Mouse (Mus musculus) kidney, embryonic 14.5 days (tissue): ENCODE measurements around the gene Nmur1. TPM values are rescaled to one million over a fixed set of nuclear protein-coding genes. Genes with fewer than 3 reads are reported as not detected.

Source experiments
- ATAC-seq: fragments of 200-750 bp; cut with Nextera tagmentation; 2 replicates; pipeline ENCODE4 v1.8.0; 2017; ENCODE audit warnings: moderate number of reproducible peaks, mild to moderate bottlenecking, moderate TSS enrichment, moderate library complexity; ENCODE audit not compliant: low FRiP score, low TSS enrichment
- H3K27ac ChIP-seq: fragments of 300-500 bp; sonication (generic); 2 replicates; pipeline ENCODE4 v1.5.1; 2014; ENCODE audit warnings: low read depth, mild to moderate bottlenecking, low read length, moderate library complexity, mixed read lengths
- H3K27me3 ChIP-seq: fragments of 300-500 bp; sonication (generic); 2 replicates; pipeline ENCODE4 v1.6.1; 2014; ENCODE audit warnings: mild to moderate bottlenecking, low read length; ENCODE audit not compliant: control insufficient read depth, insufficient read depth
- H3K36me3 ChIP-seq: fragments of 300-500 bp; sonication (generic); 2 replicates; pipeline ENCODE4 v1.6.1; 2014; ENCODE audit warnings: low read length, mixed read lengths; ENCODE audit not compliant: control insufficient read depth, insufficient read depth
- H3K4me1 ChIP-seq: fragments of 300-500 bp; sonication (generic); 2 replicates; pipeline ENCODE4 v1.6.1; 2014; ENCODE audit warnings: low read length, mixed read lengths; ENCODE audit not compliant: control insufficient read depth, insufficient read depth
- H3K4me2 ChIP-seq: fragments of 300-500 bp; sonication (generic); replicated peaks from 2 replicates; pipeline ENCODE4 v1.6.1; 2014; ENCODE audit warnings: low read depth, mild to moderate bottlenecking, low read length
- H3K4me3 ChIP-seq: fragments of 300-500 bp; sonication (generic); 2 replicates; pipeline ENCODE4 v1.5.1; 2014; ENCODE audit warnings: mild to moderate bottlenecking, low read length
- H3K9ac ChIP-seq: fragments of 300-500 bp; sonication (generic); 2 replicates; pipeline ENCODE4 v1.6.1; 2014; ENCODE audit warnings: low read depth, mild to moderate bottlenecking, low read length, moderate library complexity
- H3K9me3 ChIP-seq: fragments of 300-500 bp; sonication (generic); 2 replicates; pipeline ENCODE4 v1.6.1; 2016; ENCODE audit warnings: low read length; ENCODE audit not compliant: control insufficient read depth
- WGBS: fragments of 180-500 bp; shearing (Covaris S2); extraction: QIAGEN DNeasy Blood & Tissue Kit; methylation state at CpG from one replicate; pipeline ENCODE4 v1.1.7; 2014; 5-methylcytosine and 5-hydroxymethylcytosine counted together
- polyA plus RNA-seq: library from polyadenylated mRNA; unstranded; fragments of >200 nt; fragmentation: Nextera tagmentation; extraction: Ambion mirVana; gene quantifications from 2 replicates; pipeline ENCODE4 v1.2.1, GENCODE M21; 2014

Nmur1 gene
- polyA plus RNA-seq, 1 experiment from 2014 or later: not detected

DNA sequence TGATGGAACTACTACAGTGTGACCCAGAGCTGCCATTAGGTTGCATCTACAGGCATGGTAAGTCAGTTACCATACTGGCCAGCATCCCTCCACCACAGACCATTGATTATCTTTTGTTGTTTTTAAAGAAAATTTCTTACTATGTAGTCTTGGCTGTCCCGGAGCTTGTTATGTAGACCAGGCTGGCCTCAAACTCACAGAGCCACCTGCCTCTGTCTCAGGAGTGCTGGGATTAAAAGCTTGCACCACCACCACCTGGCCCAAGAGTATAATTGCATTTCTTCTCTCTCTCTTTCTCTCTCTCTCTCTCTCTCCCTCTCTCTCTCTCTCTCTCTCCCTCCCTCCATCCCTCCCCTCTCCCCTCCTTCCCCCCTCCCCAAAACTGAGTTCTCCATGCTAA lies 1.7 kb downstream of the Nmur1 start:
- no peak overlapping the region for H3K9ac ChIP-seq
- H3K4me3 ChIP-seq: no peak overlapping the region
- no peaks in the 10 kb centered on the region for H3K27me3 ChIP-seq
- WGBS: 96% methylated on average over 1 of the region's 1 CpGs
- no peak overlapping the region for H3K4me2 ChIP-seq
- no peak overlapping the region for H3K27ac ChIP-seq
- no peak for ATAC-seq
- no peaks in the 10 kb centered on the region for H3K9me3 ChIP-seq
- peaks cover 3% of the 10 kb centered on the region; the same call in 1 of the 2 replicates for H3K4me1 ChIP-seq
- H3K36me3 ChIP-seq: no peaks in the 10 kb centered on the region

GRCm38 (mm10) chr1:86423879-86424278 lies 2.1 kb downstream of the Nmur1 start:
- ATAC-seq: no peak

DNA sequence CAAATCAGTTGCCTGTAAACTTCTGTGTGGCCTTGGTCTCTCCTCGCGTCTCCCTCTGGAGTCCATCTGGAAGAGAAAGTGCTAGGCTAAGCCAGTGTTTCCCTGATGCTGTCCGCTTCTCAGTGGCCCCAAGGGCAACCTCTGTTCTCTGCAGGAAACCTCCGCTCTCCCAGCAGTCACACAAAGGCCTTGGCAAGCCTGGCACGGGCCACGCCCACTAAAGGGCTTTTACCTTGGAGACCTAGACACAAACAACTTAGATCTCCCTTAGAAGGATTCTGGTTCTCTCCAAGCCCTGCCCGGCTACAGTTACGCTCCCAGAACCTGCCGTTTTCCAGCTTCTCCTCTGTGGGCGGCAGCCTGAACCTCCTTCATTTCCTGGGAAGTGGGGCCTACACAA lies 5.0 kb downstream of the Nmur1 start:
- Histone ChIP-seq H3K9me3 (no peaks in the 10 kb centered on the region), H3K27ac (no peak overlapping the region), H3K27me3 (no peaks in the 10 kb centered on the region), H3K36me3 (no peaks in the 10 kb centered on the region), H3K4me2 (no peak overlapping the region), H3K9ac (peak overlapping the region; percentile 4; the same call in 1 of the 2 replicates), H3K4me1 (peaks cover 3% of the 10 kb centered on the region; the same call in 1 of the 2 replicates), H3K4me3 (no peak overlapping the region)
- ATAC-seq: no peak
- 40% methylated on average over 10 of the region's 10 CpGs for WGBS

More at GRCm38 (mm10) chr1:86423879-86424278, 2.1 kb downstream of the Nmur1 start:
- Histone ChIP-seq H3K9me3 (no peaks in the 10 kb centered on the region), H3K27ac (no peak overlapping the region), H3K36me3 (no peaks in the 10 kb centered on the region), H3K4me2 (no peak overlapping the region), H3K4me1 (peaks cover 3% of the 10 kb centered on the region; the same call in 1 of the 2 replicates), H3K4me3 (no peak overlapping the region), H3K27me3 (no peaks in the 10 kb centered on the region), H3K9ac (no peak overlapping the region)
- 73% methylated on average over 5 of the region's 5 CpGs for whole genome bisulfite sequencing

GRCm38 (mm10) chr1:86416321-86416720 lies 9.7 kb downstream of the Nmur1 start:
- Histone ChIP-seq H3K4me2 (no peak overlapping the region), H3K27ac (no peak overlapping the region), H3K4me1 (no peaks in the 10 kb centered on the region), H3K9me3 (no peaks in the 10 kb centered on the region), H3K4me3 (no peak overlapping the region), H3K36me3 (no peaks in the 10 kb centered on the region), H3K9ac (no peak overlapping the region), H3K27me3 (no peaks in the 10 kb centered on the region)
- no peak for ATAC-seq
- WGBS: 68% methylated on average over 6 of the region's 6 CpGs

- 66% methylated on average over 7 of the region's 7 CpGs for WGBS
Measured at GRCm38 (mm10) chr1:86415612-86416184, 10.3 kb downstream of the Nmur1 start.

GRCm38 (mm10) chr1:86415144-86415543 lies 10.9 kb downstream of the Nmur1 start:
- no peaks in the 10 kb centered on the region for H3K4me1 ChIP-seq
- ATAC-seq: no peak
- H3K4me2 ChIP-seq: no peak overlapping the region
- no peaks in the 10 kb centered on the region for H3K27me3 ChIP-seq
- no peak overlapping the region for H3K9ac ChIP-seq
- no peaks in the 10 kb centered on the region for H3K9me3 ChIP-seq
- WGBS: 58% methylated on average over 2 of the region's 2 CpGs
- H3K27ac ChIP-seq: no peak overlapping the region
- no peak overlapping the region for H3K4me3 ChIP-seq
- H3K36me3 ChIP-seq: no peaks in the 10 kb centered on the region

More at GRCm38 (mm10) chr1:86415612-86416184, 10.3 kb downstream of the Nmur1 start:
- ATAC-seq: 0 out of 2 replicates have a peak, but pooled peaks have one; percentile 37
- Histone ChIP-seq H3K4me3 (no peak overlapping the region), H3K27ac (no peak overlapping the region), H3K9ac (no peak overlapping the region), H3K27me3 (no peaks in the 10 kb centered on the region), H3K4me2 (no peak overlapping the region), H3K9me3 (no peaks in the 10 kb centered on the region), H3K4me1 (no peaks in the 10 kb centered on the region), H3K36me3 (no peaks in the 10 kb centered on the region)

GRCm38 (mm10) chr1:86414715-86415114 lies 11.3 kb downstream of the Nmur1 start:
- Histone ChIP-seq H3K27ac (no peak overlapping the region), H3K36me3 (no peaks in the 10 kb centered on the region), H3K9ac (no peak overlapping the region), H3K9me3 (no peaks in the 10 kb centered on the region), H3K4me3 (no peak overlapping the region), H3K4me1 (no peaks in the 10 kb centered on the region), H3K27me3 (no peaks in the 10 kb centered on the region), H3K4me2 (no peak overlapping the region)
- no peak for ATAC-seq
- 87% methylated on average over 5 of the region's 5 CpGs for WGBS

DNA sequence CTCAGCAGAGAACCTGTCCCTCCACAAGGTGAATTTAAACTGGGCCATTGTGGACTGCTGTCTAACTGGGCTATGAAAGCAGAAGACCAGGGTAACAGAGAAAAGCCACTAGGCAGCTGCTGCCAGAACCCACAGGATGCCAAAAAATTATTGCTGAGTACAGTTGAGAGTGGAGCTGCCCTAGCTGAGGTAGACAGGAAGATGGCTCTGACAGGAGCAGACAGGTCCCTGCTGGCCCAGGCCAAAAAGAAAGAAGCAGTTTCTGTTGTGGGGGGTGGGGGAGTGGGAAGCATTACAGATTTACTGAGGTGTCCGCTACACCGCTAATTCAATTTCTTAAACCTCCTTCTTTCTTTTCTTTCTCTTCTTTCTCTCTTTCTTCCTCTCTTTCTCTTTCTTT lies 16.6 kb downstream of the Nmur1 start:
- peaks cover 3% of the 10 kb centered on the region for H3K9me3 ChIP-seq
- H3K27ac ChIP-seq: no peak overlapping the region
- 88% methylated on average over 2 of the region's 2 CpGs for WGBS
- H3K27me3 ChIP-seq: no peaks in the 10 kb centered on the region
- no peak overlapping the region for H3K9ac ChIP-seq
- H3K4me3 ChIP-seq: no peak overlapping the region
- no peaks in the 10 kb centered on the region for H3K36me3 ChIP-seq
- no peak overlapping the region for H3K4me2 ChIP-seq
- ATAC-seq: no peak
- H3K4me1 ChIP-seq: no peaks in the 10 kb centered on the region

- ATAC-seq: no peak
- Histone ChIP-seq H3K27ac (no peak overlapping the region), H3K27me3 (no peaks in the 10 kb centered on the region), H3K4me1 (no peaks in the 10 kb centered on the region), H3K9me3 (peaks cover 3% of the 10 kb centered on the region), H3K9ac (no peak overlapping the region), H3K36me3 (no peaks in the 10 kb centered on the region), H3K4me2 (no peak overlapping the region), H3K4me3 (no peak overlapping the region)
- WGBS: 72% methylated on average over 10 of the region's 10 CpGs
Measured at GRCm38 (mm10) chr1:86408515-86408914, 17.5 kb downstream of the Nmur1 start.
